Mouse (Mus musculus) ES-E14 (cell line): ENCODE results near the gene Igsf21. TPM values are rescaled to one million over a fixed set of nuclear protein-coding genes. Genes with fewer than 3 reads are reported as not detected.

Experiments used
- DNase-seq: peaks from one replicate; pipeline ENCODE4 v3.0.0-alpha.2; 2013; ENCODE audit warnings: low read depth, low spot score
- H3K27ac ChIP-seq: 2 replicates; pipeline ENCODE4 v1.5.1; 2012; ENCODE audit warnings: low read depth, mild to moderate bottlenecking, low read length, moderate library complexity, mixed read lengths; ENCODE audit not compliant: poor library complexity, insufficient read depth, severe bottlenecking
- H3K36me3 ChIP-seq: 2 replicates; pipeline ENCODE4 v1.6.1; 2012; ENCODE audit warnings: mild to moderate bottlenecking, low read length, moderate library complexity, mixed read lengths; ENCODE audit not compliant: control insufficient read depth, poor library complexity, insufficient read depth, severe bottlenecking
- H3K4me1 ChIP-seq, 2 experiments: fragments of 150-350 bp in 1 of 2; sonication (generic) in 1 of 2; 2 replicates each; pipeline ENCODE4 v1.6.1; 2012; ENCODE audit warnings: low read length in 2 of 2, mild to moderate bottlenecking in 1 of 2, mixed read lengths in 1 of 2; ENCODE audit not compliant: control insufficient read depth in 2 of 2, insufficient read depth in 2 of 2, poor library complexity in 1 of 2
- H3K4me3 ChIP-seq, 2 experiments: fragments of 150-350 bp in 1 of 2; sonication (generic) in 1 of 2; 2 replicates each; pipeline ENCODE4 v1.5.1; 2012; ENCODE audit warnings: low read length in 2 of 2, low read depth in 1 of 2, mild to moderate bottlenecking in 1 of 2, mixed read lengths in 1 of 2; ENCODE audit not compliant: insufficient read depth in 1 of 2, poor library complexity in 1 of 2, severe bottlenecking in 1 of 2
- H3K9ac ChIP-seq: 2 replicates; pipeline ENCODE4 v1.6.1; 2012; ENCODE audit warnings: low read depth, mild to moderate bottlenecking, low read length, mixed read lengths; ENCODE audit not compliant: poor library complexity, insufficient read depth, severe bottlenecking
- H3K9me3 ChIP-seq: fragments of 150-350 bp; sonication (generic); 2 replicates; pipeline ENCODE4 v1.6.1; 2012; ENCODE audit warnings: low read depth, mild to moderate bottlenecking, low read length; ENCODE audit not compliant: control insufficient read depth, insufficient read depth
- CHD2 ChIP-seq: IDR thresholded peaks from 2 replicates; pipeline ENCODE4 v1.6.1; 2014; ENCODE audit warnings: mild to moderate bottlenecking, low read depth, low read length, inconsistent platforms
- HCFC1 ChIP-seq: IDR thresholded peaks from 2 replicates; pipeline ENCODE4 v1.6.1; 2012; ENCODE audit warnings: low read length, inconsistent platforms, borderline replicate concordance; ENCODE audit not compliant: insufficient read depth
- MAFK ChIP-seq: IDR thresholded peaks from 2 replicates; pipeline ENCODE4 v1.6.1; 2014; ENCODE audit warnings: mild to moderate bottlenecking, low read depth, low read length, inconsistent platforms; ENCODE audit not compliant: insufficient read depth
- ZC3H11A ChIP-seq: IDR thresholded peaks from 2 replicates; pipeline ENCODE4 v1.6.1; 2012; ENCODE audit warnings: low read depth, mild to moderate bottlenecking, inconsistent platforms, low read length, borderline replicate concordance
- ZNF384 ChIP-seq: IDR thresholded peaks from 2 replicates; pipeline ENCODE4 v1.6.1; 2012; ENCODE audit warnings: low read depth, low read length, inconsistent platforms
- in situ Hi-C, 2 experiments: fragments of 600-800 bp; cut with MboI; formaldehyde crosslinking; loops; one replicate each; pipeline ENCODE4 v1.15.1; 2025; ENCODE audit warnings: low sequenced_read_pairs in 2 of 2, inconsistent platforms in 1 of 2; ENCODE audit not compliant: unreplicated experiment in 2 of 2
- total RNA-seq: library from RNA; depleted of rRNA; stranded (reverse); fragments of 300-350 nt; gene quantifications from 2 replicates; pipeline ENCODE4 v1.2.3, GENCODE M21; 2012

Gene Igsf21
- total RNA-seq, 1 experiment: 2.5 TPM

GRCm38 (mm10) chr4:140108871-140109625, 137.5 kb downstream of the Igsf21 start:
- Histone ChIP-seq H3K9ac (peak overlapping the region; percentile 35), H3K9me3 (no peaks in the 10 kb centered on the region), H3K27ac (no peak overlapping the region), H3K36me3 (no peaks in the 10 kb centered on the region), H3K4me3 (peak overlapping the region; percentile 39 to 44), H3K4me1 (peaks cover 8 to 23% of the 10 kb centered on the region in 2 experiments; a peak in 3 of 4 replicates)
- in situ Hi-C loops: no loop called here
- TF ChIP-seq ZC3H11A (no peak), ZNF384 (no peak), HCFC1 (no peak), MAFK (no peak), CHD2 (no peak)
- no peak for DNase-seq

GRCm38 (mm10) chr4:140107161-140107560, 139.4 kb downstream of the Igsf21 start:
- Histone ChIP-seq H3K4me1 (peaks cover 14 to 33% of the 10 kb centered on the region in 2 experiments; a peak in 3 of 4 replicates), H3K9me3 (no peaks in the 10 kb centered on the region), H3K27ac (no peak overlapping the region), H3K9ac (no peak overlapping the region), H3K4me3 (no peak overlapping the region), H3K36me3 (no peaks in the 10 kb centered on the region)
- TF ChIP-seq CHD2: no peak
- TF ChIP-seq MAFK: no peak
- TF ChIP-seq HCFC1: no peak
- no peak for TF ChIP-seq ZNF384
- no peak for TF ChIP-seq ZC3H11A
- in situ Hi-C loops: no loop called here
- no peak for DNase-seq

GRCm38 (mm10) chr4:140104795-140105194, 141.8 kb downstream of the Igsf21 start:
- Histone ChIP-seq H3K9ac (no peak overlapping the region), H3K4me3 (no peak overlapping the region), H3K9me3 (no peaks in the 10 kb centered on the region), H3K36me3 (no peaks in the 10 kb centered on the region), H3K27ac (no peak overlapping the region), H3K4me1 (peaks cover 14 to 43% of the 10 kb centered on the region in 2 experiments; a peak in 3 of 4 replicates)
- no peak for DNase-seq
- TF ChIP-seq MAFK (no peak), HCFC1 (no peak), ZNF384 (no peak), CHD2 (no peak), ZC3H11A (no peak)
- in situ Hi-C loops: no loop called here

- Histone ChIP-seq H3K4me1 (peaks cover 12 to 36% of the 10 kb centered on the region in 2 experiments; a peak in 3 of 4 replicates), H3K36me3 (no peaks in the 10 kb centered on the region), H3K9me3 (no peaks in the 10 kb centered on the region), H3K4me3 (peak overlapping the region; percentile 49 to 62), H3K9ac (no peak overlapping the region; the same call in 1 of the 2 replicates), H3K27ac (peak overlapping the region; percentile 87)
- DNase-seq: peak; percentile 85
- in situ Hi-C loops: no loop called here
- TF ChIP-seq MAFK: no peak
- no peak for TF ChIP-seq CHD2
- no peak for TF ChIP-seq ZC3H11A
- no peak for TF ChIP-seq HCFC1
- TF ChIP-seq ZNF384: no peak
Measured at GRCm38 (mm10) chr4:140103341-140104027, 143.1 kb downstream of the Igsf21 start.
